Mouse (Mus musculus) layer of hippocampus, postnatal 10 days (tissue): ENCODE results near the gene Acox2. TPM values are rescaled to one million over a fixed set of nuclear protein-coding genes. Genes with fewer than 3 reads are reported as not detected.
A peak's percentile ranks its signal among the peaks of the same experiment; 100 is the strongest.

Experiments used
- DNase-seq, 2 experiments: peaks; one replicate each; pipeline ENCODE4 v3.0.0; 2021; ENCODE audit warnings: low spot score in 2 of 2
- total RNA-seq, 2 experiments: library from RNA; stranded (reverse); gene quantifications; 2 replicates each; pipeline ENCODE4 v1.2.3; 2021

The Acox2 gene
- total RNA-seq, 2 experiments from 2014 or later, result 0.49 to 0.50 TPM

- no peak for DNase-seq
Observed at GRCm38 (mm10) chr14:8250141-8250871, 8.8 kb downstream of the Acox2 start.

GRCm38 (mm10) chr14:8249206-8249605 lies 9.9 kb downstream of the Acox2 start:
- DNase-seq, result no peak

DNA sequence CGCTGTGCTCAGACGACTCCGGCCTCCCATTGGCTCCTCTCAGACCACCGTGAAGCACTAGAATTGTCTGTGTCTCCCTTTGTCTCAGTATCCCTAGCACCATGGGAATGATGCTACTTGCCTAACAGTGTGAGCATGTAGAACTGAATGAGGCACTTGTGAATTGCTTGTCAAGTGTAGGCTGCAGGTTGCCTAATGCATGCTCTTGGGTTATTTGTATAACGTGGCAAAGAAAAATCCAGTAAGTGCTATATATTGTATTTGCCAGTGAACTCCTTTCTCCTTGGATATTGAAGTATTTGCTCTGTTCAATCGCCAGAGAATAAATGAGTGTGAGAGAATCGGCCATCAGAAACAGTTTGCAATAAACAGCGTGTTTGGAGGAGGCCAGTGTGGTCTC lies 12.3 kb downstream of the Acox2 start:
- DNase-seq, result no peak

DNA sequence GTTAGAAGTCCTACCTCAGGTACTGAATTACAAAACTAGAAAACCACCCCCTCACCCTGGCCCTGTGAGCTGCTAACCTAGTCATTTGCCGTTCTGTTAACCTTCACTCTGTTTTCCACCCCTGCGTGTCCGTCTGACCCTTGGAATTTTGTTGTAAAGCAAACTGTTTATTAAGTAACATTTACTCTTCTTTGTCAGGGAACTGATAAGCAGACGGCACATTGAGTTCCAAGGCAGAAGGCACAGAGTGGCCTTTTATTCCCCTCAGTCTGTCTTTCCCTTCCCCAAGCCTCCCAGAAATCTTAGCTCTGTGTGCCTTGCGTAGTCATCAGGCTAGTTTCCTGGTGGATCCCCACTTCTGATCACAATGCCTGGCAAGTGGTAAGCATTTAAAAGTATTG lies 14.9 kb downstream of the Acox2 start:
- DNase-seq, result no peak

GRCm38 (mm10) chr14:8243136-8243888 lies 15.8 kb downstream of the Acox2 start:
- no peak for DNase-seq

DNA sequence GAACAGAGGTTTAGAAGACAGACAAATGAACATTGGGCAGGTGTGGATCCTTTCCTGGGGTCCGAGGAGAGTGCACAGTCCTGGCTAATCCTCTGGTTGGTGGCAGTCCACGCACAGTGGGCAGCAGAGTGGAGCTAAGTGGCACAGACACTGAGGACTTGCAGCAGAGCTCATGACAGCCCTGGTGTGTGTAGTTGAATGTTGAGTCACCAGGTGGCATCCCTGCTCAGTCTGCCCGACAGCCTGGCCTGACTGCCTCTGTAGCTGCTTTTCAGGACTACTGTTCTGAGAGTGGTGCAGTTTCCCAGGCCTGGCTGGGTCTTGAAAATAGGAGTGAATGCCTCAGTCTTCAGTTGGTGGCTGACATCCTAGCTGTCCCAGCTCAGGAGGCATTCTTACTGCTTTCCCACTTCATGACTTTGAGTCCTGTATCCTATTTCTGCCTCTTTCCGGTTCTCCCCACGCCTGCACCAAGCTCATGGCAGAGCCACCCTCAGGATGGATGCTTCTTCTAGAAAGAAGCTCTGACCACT lies 16.7 kb downstream of the Acox2 start:
- DNase-seq, result peak; percentile 60 to 69

- DNase-seq, result no peak
Observed at GRCm38 (mm10) chr14:8241816-8242215, 17.3 kb downstream of the Acox2 start.

GRCm38 (mm10) chr14:8233252-8233651 lies 25.9 kb downstream of the Acox2 start:
- no peak for DNase-seq

DNA sequence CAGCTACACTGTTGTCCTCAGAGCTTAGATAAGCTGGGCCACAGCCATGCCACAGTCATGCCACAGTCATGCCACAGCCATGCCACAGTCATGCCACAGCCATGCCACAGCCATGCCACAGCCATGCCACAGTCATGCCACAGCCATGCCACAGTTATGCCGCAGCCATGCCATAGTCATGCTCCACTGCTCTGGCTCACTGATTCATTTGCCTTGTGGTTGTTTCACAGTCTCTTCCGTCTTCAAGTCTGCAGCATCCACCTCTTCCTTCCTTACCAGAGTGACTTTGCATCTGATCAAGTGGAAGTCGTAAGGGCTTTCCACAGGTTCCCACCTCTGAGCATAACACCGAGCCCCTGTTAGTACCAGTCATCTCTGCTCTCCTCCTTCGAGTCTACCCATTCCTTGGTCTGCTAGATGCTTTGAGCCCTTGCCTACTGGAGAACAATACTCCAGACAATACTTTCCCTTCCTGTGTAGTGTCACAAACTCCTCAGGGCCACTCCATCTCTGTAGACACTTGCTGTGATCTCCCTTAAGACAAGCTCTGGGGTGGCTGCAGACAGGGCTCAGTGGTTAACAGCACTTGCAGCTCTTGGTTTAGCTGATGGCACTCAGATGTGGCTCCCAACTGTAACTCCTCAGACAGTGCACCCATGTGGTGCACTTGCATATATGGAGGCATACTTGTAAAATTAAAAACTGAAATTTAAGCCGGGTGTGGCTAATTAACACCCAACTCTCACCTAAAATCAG lies 26.8 kb downstream of the Acox2 start:
- no peak for DNase-seq

- no peak for DNase-seq
Observed at GRCm38 (mm10) chr14:8229367-8230019, 29.7 kb downstream of the Acox2 start.

GRCm38 (mm10) chr14:8224805-8225204 lies 34.3 kb downstream of the Acox2 start:
- no peak for DNase-seq

GRCm38 (mm10) chr14:8223506-8224293 lies 35.5 kb downstream of the Acox2 start:
- DNase-seq, result no peak

DNA sequence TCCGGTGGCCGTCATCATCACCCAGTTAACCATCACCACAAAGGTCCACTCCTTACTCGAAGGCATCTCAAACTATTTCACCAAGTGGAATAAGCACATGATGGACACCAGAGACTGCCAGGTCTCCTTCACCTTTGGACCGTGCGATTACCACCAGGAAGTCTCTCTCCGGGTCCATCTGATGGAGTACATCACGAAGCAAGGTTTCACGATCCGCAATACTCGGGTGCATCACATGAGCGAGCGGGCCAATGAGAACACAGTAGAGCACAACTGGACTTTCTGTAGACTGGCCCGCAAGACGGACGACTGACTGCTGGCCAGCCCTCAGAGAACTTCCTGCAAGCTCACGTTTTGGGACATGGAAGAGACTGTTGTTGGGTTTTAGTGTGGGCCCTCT lies 36.6 kb downstream of the Acox2 start:
- DNase-seq, result no peak

DNA sequence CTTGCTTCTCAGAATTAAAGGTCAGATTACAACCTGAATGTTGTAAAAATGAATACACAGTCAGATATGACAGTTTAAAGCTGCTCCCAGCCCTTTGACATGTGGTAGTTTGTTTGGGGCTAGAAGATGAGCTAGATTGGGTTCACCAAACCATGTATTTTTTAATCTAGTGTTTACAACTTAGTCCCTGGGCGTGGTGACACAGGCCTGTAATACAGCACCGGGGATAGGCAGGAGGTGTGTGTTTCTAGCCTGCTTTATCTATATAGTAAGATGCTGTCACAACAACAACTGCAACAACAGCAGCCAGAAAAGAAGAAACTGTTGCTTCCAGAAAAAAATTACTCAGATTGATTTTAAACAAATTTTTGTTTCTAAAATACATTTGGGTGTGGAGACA lies 38.2 kb downstream of the Acox2 start:
- DNase-seq, result no peak

GRCm38 (mm10) chr14:8220306-8220705 lies 38.8 kb downstream of the Acox2 start:
- no peak for DNase-seq

GRCm38 (mm10) chr14:8219876-8220275 lies 39.3 kb downstream of the Acox2 start:
- no peak for DNase-seq

DNA sequence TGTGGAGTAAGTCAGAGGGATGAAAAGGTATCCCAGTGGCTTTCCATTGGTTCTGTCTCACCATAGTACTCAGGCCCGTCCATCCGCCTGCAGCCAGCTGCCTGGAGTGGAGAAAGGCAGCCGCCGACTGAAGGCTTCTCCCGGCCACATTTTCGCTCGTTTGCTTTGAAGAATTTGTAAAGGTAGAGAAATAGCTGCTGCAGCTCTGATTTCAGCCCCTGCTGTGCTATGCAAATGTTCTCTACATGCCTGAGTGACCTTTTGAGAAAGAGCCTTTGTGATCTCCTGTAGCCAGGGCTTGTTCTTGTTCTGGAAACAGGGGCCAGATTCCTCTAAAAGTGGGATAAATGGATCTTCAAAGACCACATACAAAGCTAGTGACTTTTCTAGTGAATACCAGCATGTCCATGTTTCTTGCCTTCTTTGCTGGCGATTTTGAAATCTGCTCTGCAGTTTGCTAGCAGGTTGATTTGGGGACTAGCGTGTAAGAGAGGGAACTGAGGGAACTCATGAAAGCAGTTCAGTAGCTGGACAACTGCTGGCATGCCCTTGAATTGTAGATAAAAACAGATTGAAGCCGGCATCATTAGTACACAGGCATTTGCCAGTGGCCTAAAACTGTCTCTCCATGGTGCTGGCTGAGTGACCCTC lies 40.3 kb downstream of the Acox2 start:
- no peak for DNase-seq

GRCm38 (mm10) chr14:8218238-8218637 lies 40.9 kb downstream of the Acox2 start:
- DNase-seq, result no peak

- no peak for DNase-seq
Observed at GRCm38 (mm10) chr14:8216100-8216499, 43.1 kb downstream of the Acox2 start.

- DNase-seq, result no peak
Observed at GRCm38 (mm10) chr14:8215208-8215778, 43.9 kb downstream of the Acox2 start.
